Mouse (Mus musculus) monocyte, adult 2 months (primary cell): ENCODE measurements around the gene Vac14.

ENCODE experiments used
- DNase-seq, 2 experiments: peaks; one replicate each; pipeline ENCODE4 v3.0.0; 2022; ENCODE audit warnings: low spot score in 2 of 2, low read depth in 1 of 2

Gene Vac14

GRCm38 (mm10) chr8:110678989-110679388 is 60.6 kb downstream of the Vac14 start:
- DNase-seq = no peak

GRCm38 (mm10) chr8:110687726-110688125 is 69.3 kb downstream of the Vac14 start:
- no peak for DNase-seq

GRCm38 (mm10) chr8:110689961-110690360 is 71.6 kb downstream of the Vac14 start:
- DNase-seq = no peak

- no peak for DNase-seq
These were observed 75.8 kb downstream of the Vac14 start for GRCm38 (mm10) chr8:110694226-110694625.

- no peak for DNase-seq
These were observed 76.4 kb downstream of the Vac14 start for GRCm38 (mm10) chr8:110694826-110695225.

GRCm38 (mm10) chr8:110695431-110695830 is 77.0 kb downstream of the Vac14 start:
- DNase-seq = no peak

GRCm38 (mm10) chr8:110696051-110696450 is 77.7 kb downstream of the Vac14 start:
- no peak for DNase-seq

- no peak for DNase-seq
These were observed 79.2 kb downstream of the Vac14 start for GRCm38 (mm10) chr8:110697571-110697970.

GRCm38 (mm10) chr8:110698098-110698497 is 79.7 kb downstream of the Vac14 start:
- DNase-seq = no peak

GRCm38 (mm10) chr8:110699501-110699900 is 81.1 kb downstream of the Vac14 start:
- no peak for DNase-seq

GRCm38 (mm10) chr8:110700561-110700960 is 82.2 kb downstream of the Vac14 start:
- no peak for DNase-seq

GRCm38 (mm10) chr8:110702636-110703459 is 84.5 kb downstream of the Vac14 start:
- no peak for DNase-seq

- DNase-seq = no peak
These were observed 85.2 kb downstream of the Vac14 start for GRCm38 (mm10) chr8:110703460-110704061.

- no peak for DNase-seq
These were observed 85.7 kb downstream of the Vac14 start for GRCm38 (mm10) chr8:110704103-110704502.

- no peak for DNase-seq
These were observed 87.3 kb downstream of the Vac14 start for GRCm38 (mm10) chr8:110705391-110706287.

GRCm38 (mm10) chr8:110706288-110706870 is 88.0 kb downstream of the Vac14 start:
- no peak for DNase-seq

- DNase-seq = no peak
These were observed 90.0 kb downstream of the Vac14 start for GRCm38 (mm10) chr8:110708429-110708828.

- no peak for DNase-seq
These were observed 92.2 kb downstream of the Vac14 start for GRCm38 (mm10) chr8:110710593-110710992.

- DNase-seq = no peak
These were observed 93.0 kb downstream of the Vac14 start for GRCm38 (mm10) chr8:110711271-110711934.

- no peak for DNase-seq
These were observed 94.7 kb downstream of the Vac14 start for GRCm38 (mm10) chr8:110713073-110713472.
